ENCODE assay signal across 8 mouse cellular contexts in genomic region chr11:97695712-97696401, GRCm38 (mm10). TPM values are rescaled to one million over a fixed set of nuclear protein-coding genes. Genes with fewer than 3 reads are reported as not detected.
DNase-seq lines count a peak whose midpoint lies in the region; ATAC-seq and TF ChIP-seq lines count a peak whose summit lies in the region.

No protein-coding gene starts in this region.

- no peak overlapping the region for H3K9ac ChIP-seq in embryonic facial prominence, embryonic 12.5 days
- H3K9ac ChIP-seq in hindbrain, embryonic 12.5 days, result peak overlapping the region; percentile 50
- H3K9ac ChIP-seq in midbrain, embryonic 15.5 days, result peak overlapping the region; percentile 28; the same call in 1 of the 2 replicates

- no peaks in the 10 kb centered on the region for H3K9me3 ChIP-seq in embryonic facial prominence, embryonic 12.5 days
- H3K9me3 ChIP-seq in hindbrain, embryonic 12.5 days (replicated peaks), result no peaks in the 10 kb centered on the region
- no peaks in the 10 kb centered on the region for H3K9me3 ChIP-seq in midbrain, embryonic 15.5 days

- peaks cover 42% of the 10 kb centered on the region for H3K4me1 ChIP-seq in embryonic facial prominence, embryonic 12.5 days
- H3K4me1 ChIP-seq in hindbrain, embryonic 12.5 days, result peaks cover 45% of the 10 kb centered on the region
- H3K4me1 ChIP-seq in midbrain, embryonic 15.5 days, result peaks cover 54% of the 10 kb centered on the region

- H3K27ac ChIP-seq in layer of hippocampus, adult 2 months, result peak overlapping the region; percentile 53
- H3K27ac ChIP-seq in embryonic facial prominence, embryonic 12.5 days, result 0 out of 2 replicates have a peak overlapping the region, but pooled peaks have one; percentile 41
- H3K27ac ChIP-seq in hindbrain, embryonic 12.5 days, result peak overlapping the region; percentile 64
- peak overlapping the region; percentile 75 for H3K27ac ChIP-seq in midbrain, embryonic 15.5 days

- peak overlapping the region; percentile 4; the same call in 1 of the 2 replicates for H3K4me3 ChIP-seq in layer of hippocampus, adult 2 months
- peak overlapping the region; percentile 16; the same call in 1 of the 2 replicates for H3K4me3 ChIP-seq in embryonic facial prominence, embryonic 12.5 days
- H3K4me3 ChIP-seq in hindbrain, embryonic 12.5 days, result peak overlapping the region; percentile 23
- H3K4me3 ChIP-seq in midbrain, embryonic 15.5 days, result peak overlapping the region; percentile 79

- WGBS in embryonic facial prominence, embryonic 12.5 days, result 37% methylated on average over 9 of the region's 9 CpGs
- WGBS in hindbrain, embryonic 12.5 days, result 34% methylated on average over 9 of the region's 9 CpGs
- WGBS in midbrain, embryonic 15.5 days, result 17% methylated on average over 9 of the region's 9 CpGs

- H3K27me3 ChIP-seq in embryonic facial prominence, embryonic 12.5 days, result no peaks in the 10 kb centered on the region
- H3K27me3 ChIP-seq in hindbrain, embryonic 12.5 days, result no peaks in the 10 kb centered on the region
- no peaks in the 10 kb centered on the region for H3K27me3 ChIP-seq in midbrain, embryonic 15.5 days (replicated peaks)

- peak overlapping the region; percentile 28 for H3K4me2 ChIP-seq in embryonic facial prominence, embryonic 12.5 days (replicated peaks)
- H3K4me2 ChIP-seq in hindbrain, embryonic 12.5 days (replicated peaks), result peak overlapping the region; percentile 87
- peak overlapping the region; percentile 61 for H3K4me2 ChIP-seq in midbrain, embryonic 15.5 days

- peaks cover 27% of the 10 kb centered on the region for H3K36me3 ChIP-seq in embryonic facial prominence, embryonic 12.5 days
- peaks cover 24% of the 10 kb centered on the region for H3K36me3 ChIP-seq in hindbrain, embryonic 12.5 days
- peaks cover 14% of the 10 kb centered on the region for H3K36me3 ChIP-seq in midbrain, embryonic 15.5 days (replicated peaks)

- no peak for ATAC-seq in embryonic facial prominence, embryonic 12.5 days (ENCODE audit: insufficient number of reproducible peaks, insufficient read depth, low FRiP score, low TSS enrichment)
- ATAC-seq in hindbrain, embryonic 12.5 days (ENCODE audit: low FRiP score), result no peak
- no peak for ATAC-seq in midbrain, embryonic 15.5 days (replicated peaks)

- TF ChIP-seq CTCF in layer of hippocampus, adult 2 months (conservative IDR thresholded peaks at IDR 0.05), result no peak

- no peak for DNase-seq in layer of hippocampus, adult 2 months (ENCODE audit: low spot score in 2 of 2)
- DNase-seq in layer of hippocampus, adult 9-11 months, result no peak
- DNase-seq in adrenal gland, adult 8-10 months, result no peak
- no peak for DNase-seq in embryo, embryonic 10 days (ENCODE audit: low spot score)
- no peak for DNase-seq in thymus, postnatal 14 days

RNA-seq across cellular contexts. Expression of gene Pcgf2, which starts 4.4 kb away (rescaled TPM):
- 10 to 100 TPM; 29.1 to 31.1 TPM for total RNA-seq in layer of hippocampus, adult 2 months (2021)
- polyA plus RNA-seq in embryonic facial prominence, embryonic 12.5 days (2016; fragmentation: Nextera tagmentation; extraction: Ambion mirVana), result 20.6 and 21.6 TPM in 2 replicates
- 23.3 and 24.7 TPM in 2 replicates for polyA plus RNA-seq in hindbrain, embryonic 12.5 days (2016; fragmentation: Nextera tagmentation; extraction: Ambion mirVana)
- 23.1 TPM in 2 replicates for polyA plus RNA-seq in midbrain, embryonic 15.5 days (2015; fragmentation: Nextera tagmentation; extraction: Ambion mirVana)
- 10 to 100 TPM; 22.2 to 48.5 (median 32.1) TPM for total RNA-seq in adrenal gland, adult 8-10 months (2022)

RNA-seq across cellular contexts. Expression of gene Psmb3, which starts 7.3 kb away (rescaled TPM):
- total RNA-seq in layer of hippocampus, adult 2 months (2021), result 100 to 1,000 TPM; 128 to 133 TPM
- polyA plus RNA-seq in embryonic facial prominence, embryonic 12.5 days (2016; fragmentation: Nextera tagmentation; extraction: Ambion mirVana), result 447 and 479 TPM in 2 replicates
- polyA plus RNA-seq in hindbrain, embryonic 12.5 days (2016; fragmentation: Nextera tagmentation; extraction: Ambion mirVana), result 375 and 438 TPM in 2 replicates
- polyA plus RNA-seq in midbrain, embryonic 15.5 days (2015; fragmentation: Nextera tagmentation; extraction: Ambion mirVana), result 421 and 431 TPM in 2 replicates
- total RNA-seq in adrenal gland, adult 8-10 months (2022), result 100 to 1,000 TPM; 197 to 238 (median 210) TPM

RNA-seq across cellular contexts. Expression of gene Cisd3, which starts 10.2 kb away (rescaled TPM):
- total RNA-seq in layer of hippocampus, adult 2 months (2021), result 10 to 100 TPM; 45.5 to 49.3 TPM
- polyA plus RNA-seq in embryonic facial prominence, embryonic 12.5 days (2016; fragmentation: Nextera tagmentation; extraction: Ambion mirVana), result 11.6 and 13.7 TPM in 2 replicates
- 14.7 and 17.1 TPM in 2 replicates for polyA plus RNA-seq in hindbrain, embryonic 12.5 days (2016; fragmentation: Nextera tagmentation; extraction: Ambion mirVana)
- 21.6 and 26.4 TPM in 2 replicates for polyA plus RNA-seq in midbrain, embryonic 15.5 days (2015; fragmentation: Nextera tagmentation; extraction: Ambion mirVana)
- total RNA-seq in adrenal gland, adult 8-10 months (2022), result 100 to 1,000 TPM; 153 to 194 (median 169) TPM

RNA-seq across cellular contexts. Expression of gene Mllt6, which starts 32.6 kb away (rescaled TPM):
- 100 to 1,000 TPM; 122 to 124 TPM for total RNA-seq in layer of hippocampus, adult 2 months (2021)
- polyA plus RNA-seq in embryonic facial prominence, embryonic 12.5 days (2016; fragmentation: Nextera tagmentation; extraction: Ambion mirVana), result 3.2 and 3.4 TPM in 2 replicates
- 2.9 and 3.5 TPM in 2 replicates for polyA plus RNA-seq in hindbrain, embryonic 12.5 days (2016; fragmentation: Nextera tagmentation; extraction: Ambion mirVana)
- polyA plus RNA-seq in midbrain, embryonic 15.5 days (2015; fragmentation: Nextera tagmentation; extraction: Ambion mirVana), result 3.9 and 4.4 TPM in 2 replicates
- total RNA-seq in adrenal gland, adult 8-10 months (2022), result 10 to 100 TPM; 53.1 to 99.4 (median 71.8) TPM

RNA-seq across cellular contexts. Expression of gene Pip4k2b, which starts 48.6 kb away (rescaled TPM):
- 100 to 1,000 TPM; 106 to 109 TPM for total RNA-seq in layer of hippocampus, adult 2 months (2021)
- 2.6 and 3.0 TPM in 2 replicates for polyA plus RNA-seq in embryonic facial prominence, embryonic 12.5 days (2016; fragmentation: Nextera tagmentation; extraction: Ambion mirVana)
- 2.6 and 3.4 TPM in 2 replicates for polyA plus RNA-seq in hindbrain, embryonic 12.5 days (2016; fragmentation: Nextera tagmentation; extraction: Ambion mirVana)
- polyA plus RNA-seq in midbrain, embryonic 15.5 days (2015; fragmentation: Nextera tagmentation; extraction: Ambion mirVana), result 4.3 and 4.9 TPM in 2 replicates
- total RNA-seq in adrenal gland, adult 8-10 months (2022), result 10 to 100 TPM; 25.5 to 35.1 (median 32.2) TPM

Comparison
In these comparisons a context has a peak if more than half of its experiments do, and no peak if none do; other contexts are left out.
1. H3K4me3 ChIP-seq: peak in every context shown above with its lines; median percentile 79 in midbrain, embryonic 15.5 days; 23 in hindbrain, embryonic 12.5 days; 16 in embryonic facial prominence, embryonic 12.5 days; 4 in layer of hippocampus, adult 2 months.
2. H3K4me2 ChIP-seq: peak in every context shown above with its lines; median percentile 87 in hindbrain, embryonic 12.5 days; 61 in midbrain, embryonic 15.5 days; 28 in embryonic facial prominence, embryonic 12.5 days.